Mouse (Mus musculus) heart, postnatal 14 days (tissue): Measurements from ENCODE around the gene Camk2g. TPM values are rescaled to one million over a fixed set of nuclear protein-coding genes. Genes with fewer than 3 reads are reported as not detected.

ENCODE experiments used
- microRNA-seq, 2 experiments: library from miRNA; unstranded; fragments of <30 nt; microRNA quantifications; one replicate each; pipeline ENCODE4 v1.2.0; 2021 to 2022
- total RNA-seq, 2 experiments: library from RNA; stranded (reverse); gene quantifications; 2 replicates each; pipeline ENCODE4 v1.2.3; 2021

Gene Camk2g
- total RNA-seq, 2 experiments from 2014 or later, result 40.8 to 42.3 TPM

Small RNAs within 50 kb of the gene (microRNA-seq; reads per million reads assigned to microRNA genes)
- 0.81 to 1.1 reads per million in 2 experiments for gene Mir6946

Other genes with a start within 250 kb of the Camk2g start
- gene Ppp3cb, start 247.5 kb downstream of the Camk2g start, total RNA-seq, result 10 to 100 TPM; 64.2 to 64.6 TPM
- gene Usp54, start 153.0 kb downstream of the Camk2g start, total RNA-seq, result 10 to 100 TPM; 12.6 to 16.6 TPM
- 1 to 10 TPM in 1 of 2 experiments, under 1 TPM in 1; 0.88 to 1.7 TPM for gene Myoz1, start 137.5 kb downstream of the Camk2g start, total RNA-seq
- 100 to 1,000 TPM in 1 of 2 experiments, 10 to 100 TPM in 1; 94.3 to 117 TPM for gene Synpo2l, start 125.7 kb downstream of the Camk2g start, total RNA-seq
- 100 to 1,000 TPM in 1 of 2 experiments, 10 to 100 TPM in 1; 98.8 to 101 TPM for gene Sec24c, start 119.8 kb downstream of the Camk2g start, total RNA-seq
- gene Fut11, start 99.1 kb downstream of the Camk2g start, total RNA-seq, result 10 to 100 TPM in 1 of 2 experiments, 1 to 10 TPM in 1; 8.9 to 10.1 TPM
- 100 to 1,000 TPM in 1 of 2 experiments, 10 to 100 TPM in 1; 87.4 to 104 TPM for gene Chchd1, start 91.1 kb downstream of the Camk2g start, total RNA-seq
- 10 to 100 TPM; 56.1 to 63.3 TPM for gene Zswim8, start 86.5 kb downstream of the Camk2g start, total RNA-seq
- 10 to 100 TPM; 13.6 to 15.4 TPM for gene Ndst2, start 59.5 kb downstream of the Camk2g start, total RNA-seq
- gene Plau, start 42.6 kb upstream of the Camk2g start, total RNA-seq, result 1 to 10 TPM; 5.7 to 6.1 TPM
- gene Vcl, start 135.3 kb upstream of the Camk2g start, total RNA-seq, result 100 to 1,000 TPM; 132 to 149 TPM